Mouse (Mus musculus) midbrain, embryonic 14.5 days (tissue): ENCODE results near the gene Hoxb2. TPM values are rescaled to one million over a fixed set of nuclear protein-coding genes. Genes with fewer than 3 reads are reported as not detected.

ENCODE experiments used
- ATAC-seq: fragments of 200-750 bp; cut with Nextera tagmentation; 2 replicates; pipeline ENCODE4 v1.8.0; 2017; ENCODE audit warnings: moderate number of reproducible peaks, moderate library complexity; ENCODE audit not compliant: low FRiP score, low TSS enrichment
- DNase-seq: peaks from one replicate; pipeline ENCODE4 v3.0.0-alpha.2; 2015
- H3K27ac ChIP-seq: fragments of 300-500 bp; sonication (generic); replicated peaks from 2 replicates; pipeline ENCODE4 v1.5.1; 2014; ENCODE audit warnings: mild to moderate bottlenecking, low read depth, low read length, moderate library complexity
- H3K27me3 ChIP-seq: fragments of 300-500 bp; sonication (generic); 2 replicates; pipeline ENCODE4 v1.6.1; 2014; ENCODE audit warnings: low read length, control low read depth, mixed read lengths; ENCODE audit not compliant: control insufficient read depth, insufficient read depth
- H3K36me3 ChIP-seq: fragments of 300-500 bp; sonication (generic); 2 replicates; pipeline ENCODE4 v1.6.1; 2014; ENCODE audit warnings: low read length, control low read depth; ENCODE audit not compliant: control insufficient read depth, insufficient read depth
- H3K4me1 ChIP-seq: fragments of 300-500 bp; sonication (generic); 2 replicates; pipeline ENCODE4 v1.6.1; 2014; ENCODE audit warnings: mild to moderate bottlenecking, antibody characterized with exemption, low read length, control low read depth; ENCODE audit not compliant: control insufficient read depth, insufficient read depth
- H3K4me2 ChIP-seq: fragments of 300-500 bp; sonication (generic); 2 replicates; pipeline ENCODE4 v1.6.1; 2014; ENCODE audit warnings: mild to moderate bottlenecking, low read length, moderate library complexity
- H3K4me3 ChIP-seq: fragments of 300-500 bp; sonication (generic); replicated peaks from 2 replicates; pipeline ENCODE4 v1.5.1; 2014; ENCODE audit warnings: low read depth, low read length
- H3K9ac ChIP-seq: fragments of 300-500 bp; sonication (generic); replicated peaks from 2 replicates; pipeline ENCODE4 v1.6.1; 2014; ENCODE audit warnings: mild to moderate bottlenecking, low read length, moderate library complexity
- H3K9me3 ChIP-seq: fragments of 300-500 bp; sonication (generic); 2 replicates; pipeline ENCODE4 v1.6.1; 2016; ENCODE audit warnings: low read length, control low read depth, mixed read lengths; ENCODE audit not compliant: control insufficient read depth
- WGBS: fragments of 180-500 bp; shearing (Covaris S2); extraction: QIAGEN DNeasy Blood & Tissue Kit; methylation state at CpG from one replicate; pipeline ENCODE4 v1.1.7; 2014; 5-methylcytosine and 5-hydroxymethylcytosine counted together
- polyA plus RNA-seq: library from polyadenylated mRNA; unstranded; fragments of >200 nt; fragmentation: Nextera tagmentation; extraction: Ambion mirVana; gene quantifications from 2 replicates; pipeline ENCODE4 v1.2.1, GENCODE M21; 2014

Hoxb2 gene
- polyA plus RNA-seq, 1 experiment from 2014 or later: 0.17 TPM

GRCm38 (mm10) chr11:96319910-96320309 is 30.4 kb upstream of the Hoxb2 start:
- H3K27ac ChIP-seq: no peak overlapping the region
- ATAC-seq (no peak), DNase-seq (no peak)
- WGBS: under 1% methylated on average over 29 of the region's 29 CpGs
- H3K4me1 ChIP-seq: no peaks in the 10 kb centered on the region
- H3K27me3 ChIP-seq: peaks cover 100% of the 10 kb centered on the region
- H3K9me3 ChIP-seq: no peaks in the 10 kb centered on the region
- no peak overlapping the region for H3K9ac ChIP-seq
- H3K4me3 ChIP-seq: no peak overlapping the region
- H3K4me2 ChIP-seq: no peak overlapping the region
- H3K36me3 ChIP-seq: no peaks in the 10 kb centered on the region

DNA sequence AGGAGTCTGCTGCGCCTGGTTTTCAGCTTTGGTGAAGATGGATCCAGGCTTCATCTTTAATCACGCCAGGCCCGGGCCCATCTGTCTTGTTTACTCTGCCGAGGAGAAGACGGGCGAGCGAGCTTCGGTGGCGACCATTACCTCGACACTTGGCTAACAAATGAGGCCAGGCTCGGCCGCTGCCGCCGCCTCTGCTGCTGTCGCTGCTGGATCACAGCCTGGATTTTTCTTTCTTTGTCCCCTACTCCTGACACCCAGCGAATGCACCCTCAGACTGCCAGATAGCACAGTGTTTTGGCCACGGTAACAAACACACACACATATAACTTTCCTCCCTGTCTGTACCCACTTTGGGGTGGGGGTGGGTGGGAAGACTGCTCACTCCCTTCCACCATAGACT is 29.6 kb upstream of the Hoxb2 start:
- H3K9me3 ChIP-seq: no peaks in the 10 kb centered on the region

DNA sequence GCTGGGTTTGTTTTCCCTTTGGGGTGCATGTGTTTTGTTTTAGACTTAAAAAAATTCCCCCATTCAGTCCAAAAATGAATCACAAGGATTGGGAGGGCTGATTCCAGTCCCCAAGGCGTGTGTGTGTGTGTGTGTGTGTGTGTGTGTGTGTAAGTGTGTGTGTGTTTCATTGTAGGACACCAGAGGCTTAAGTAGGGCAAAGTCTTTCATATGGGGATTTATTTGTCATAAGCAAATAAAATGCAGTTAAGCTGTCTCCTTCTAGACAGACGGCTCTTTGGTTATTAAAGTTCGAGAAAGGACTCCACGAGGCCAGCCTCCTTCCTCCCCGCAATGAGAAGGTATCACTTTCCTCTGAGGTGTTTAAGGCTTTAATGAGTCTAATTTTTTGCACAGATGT is 28.5 kb upstream of the Hoxb2 start:
- no peak overlapping the region for H3K4me2 ChIP-seq
- ATAC-seq (no peak), DNase-seq (no peak)
- no peak overlapping the region for H3K27ac ChIP-seq
- H3K4me1 ChIP-seq: no peaks in the 10 kb centered on the region
- H3K4me3 ChIP-seq: no peak overlapping the region
- H3K36me3 ChIP-seq: no peaks in the 10 kb centered on the region
- H3K27me3 ChIP-seq: peaks cover 99% of the 10 kb centered on the region
- no peaks in the 10 kb centered on the region for H3K9me3 ChIP-seq
- 7% methylated on average over 5 of the region's 5 CpGs for WGBS
- no peak overlapping the region for H3K9ac ChIP-seq

More for the DNA sequence above, 29.6 kb upstream of the Hoxb2 start:
- ATAC-seq (no peak), DNase-seq (no peak)
- WGBS: 0% methylated on average over 17 of the region's 17 CpGs
- Histone ChIP-seq H3K4me3 (no peak overlapping the region), H3K27me3 (peaks cover 100% of the 10 kb centered on the region), H3K9ac (no peak overlapping the region), H3K27ac (no peak overlapping the region), H3K36me3 (no peaks in the 10 kb centered on the region), H3K4me1 (no peaks in the 10 kb centered on the region), H3K4me2 (no peak overlapping the region)

- H3K9ac ChIP-seq: no peak overlapping the region
Observed at GRCm38 (mm10) chr11:96322738-96323137, 27.6 kb upstream of the Hoxb2 start.

GRCm38 (mm10) chr11:96323154-96323553 is 27.2 kb upstream of the Hoxb2 start, which contains the start of gene Hoxb3:
Gene Hoxb3 (plus strand): TSS chr11:96323326.
- Histone ChIP-seq H3K4me1 (no peaks in the 10 kb centered on the region), H3K4me2 (no peak within 1 kb of the TSS), H3K9me3 (no peaks in the 10 kb centered on the region), H3K4me3 (no peak within 1 kb of the TSS), H3K9ac (no peak within 1 kb of the TSS), H3K27ac (no peak within 1 kb of the TSS), H3K36me3 (no peaks in the 10 kb centered on the region), H3K27me3 (peaks cover 99% of the 10 kb centered on the region)
- ATAC-seq: no peak
- no peak for DNase-seq
- WGBS: 1% methylated on average over 10 of the region's 10 CpGs

More at GRCm38 (mm10) chr11:96322738-96323137, 27.6 kb upstream of the Hoxb2 start:
- Histone ChIP-seq H3K4me2 (no peak overlapping the region), H3K4me1 (no peaks in the 10 kb centered on the region), H3K36me3 (no peaks in the 10 kb centered on the region), H3K27ac (no peak overlapping the region), H3K27me3 (peaks cover 99% of the 10 kb centered on the region), H3K9me3 (no peaks in the 10 kb centered on the region), H3K4me3 (no peak overlapping the region)
- ATAC-seq: no peak
- DNase-seq: no peak
- 4% methylated on average over 6 of the region's 6 CpGs for WGBS

- Histone ChIP-seq H3K27ac (no peak overlapping the region), H3K4me3 (no peak overlapping the region), H3K9ac (no peak overlapping the region), H3K27me3 (peaks cover 99% of the 10 kb centered on the region), H3K4me1 (no peaks in the 10 kb centered on the region), H3K36me3 (no peaks in the 10 kb centered on the region), H3K4me2 (no peak overlapping the region), H3K9me3 (no peaks in the 10 kb centered on the region)
- DNase-seq (no peak), ATAC-seq (no peak)
- 0% methylated on average over 5 of the region's 5 CpGs for WGBS
Observed at GRCm38 (mm10) chr11:96324125-96324524, 26.2 kb upstream of the Hoxb2 start.

- Histone ChIP-seq H3K9ac (no peak overlapping the region), H3K4me2 (no peak overlapping the region), H3K4me3 (no peak overlapping the region), H3K4me1 (no peaks in the 10 kb centered on the region), H3K9me3 (no peaks in the 10 kb centered on the region), H3K27ac (no peak overlapping the region), H3K36me3 (no peaks in the 10 kb centered on the region), H3K27me3 (peaks cover 99% of the 10 kb centered on the region)
- ATAC-seq: no peak
- no peak for DNase-seq
- WGBS: 4% methylated on average over 8 of the region's 8 CpGs
Observed at GRCm38 (mm10) chr11:96324965-96325364, 25.4 kb upstream of the Hoxb2 start.

DNA sequence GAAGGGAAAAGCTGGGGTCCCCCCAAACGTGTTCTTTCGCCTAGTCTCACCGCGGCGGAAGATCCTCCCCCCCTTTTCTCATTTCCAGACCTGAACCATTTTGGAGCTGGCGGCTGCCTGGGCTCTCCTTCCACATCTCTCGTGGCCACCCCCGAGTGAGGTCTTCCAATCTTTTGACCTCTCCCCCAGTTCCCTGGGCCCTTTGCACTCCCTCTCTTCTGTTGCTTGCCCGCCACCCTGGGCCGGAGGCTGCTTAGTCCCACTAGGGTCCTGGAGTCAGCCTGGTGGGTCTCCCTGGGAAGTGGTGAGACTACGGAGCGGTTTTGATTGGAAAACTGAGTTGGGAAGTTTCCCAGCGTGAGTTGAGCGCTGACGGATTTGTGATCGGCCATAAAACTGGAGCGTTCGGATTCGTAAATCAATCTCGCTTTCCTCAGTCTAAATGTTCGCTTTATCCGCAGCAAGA is 24.5 kb upstream of the Hoxb2 start:
- Histone ChIP-seq H3K27ac (no peak overlapping the region), H3K9ac (no peak overlapping the region), H3K4me3 (no peak overlapping the region)

DNA sequence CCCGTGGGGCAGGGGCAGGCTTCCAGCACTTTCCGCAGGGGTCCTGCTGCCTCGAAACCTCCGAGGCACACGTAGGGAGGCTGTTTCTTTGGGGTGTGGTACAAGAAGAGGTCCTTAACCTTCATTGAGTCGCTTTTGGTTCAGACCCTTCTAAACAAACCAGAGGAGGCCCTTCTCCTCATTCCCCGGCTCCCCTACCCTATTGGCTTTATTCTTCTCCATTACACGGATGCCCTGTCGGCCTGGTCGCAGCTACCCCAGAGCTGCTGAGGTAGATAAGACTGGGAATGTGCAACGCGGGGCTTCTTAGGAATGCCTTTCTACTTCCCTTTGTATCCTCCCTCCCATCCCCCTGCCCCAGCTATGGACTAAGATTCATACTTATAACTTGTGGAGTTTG is 23.6 kb upstream of the Hoxb2 start:
- Histone ChIP-seq H3K4me1 (no peaks in the 10 kb centered on the region), H3K27me3 (peaks cover 99% of the 10 kb centered on the region), H3K4me2 (no peak overlapping the region), H3K4me3 (no peak overlapping the region), H3K27ac (no peak overlapping the region), H3K9me3 (no peaks in the 10 kb centered on the region), H3K36me3 (no peaks in the 10 kb centered on the region), H3K9ac (no peak overlapping the region)
- 2% methylated on average over 12 of the region's 12 CpGs for WGBS
- no peak for DNase-seq
- ATAC-seq: no peak

More for the DNA sequence above, 24.5 kb upstream of the Hoxb2 start:
- DNase-seq: no peak
- Histone ChIP-seq H3K9me3 (no peaks in the 10 kb centered on the region), H3K4me1 (no peaks in the 10 kb centered on the region), H3K36me3 (no peaks in the 10 kb centered on the region), H3K27me3 (peaks cover 99% of the 10 kb centered on the region), H3K4me2 (no peak overlapping the region)
- 2% methylated on average over 22 of the region's 22 CpGs for WGBS
- no peak for ATAC-seq
